Mouse (Mus musculus): ENCODE results near the gene Mpnd. TPM values are rescaled to one million over a fixed set of nuclear protein-coding genes. Genes with fewer than 3 reads are reported as not detected.

Mpnd gene
- polyA plus RNA-seq (2015; fragmentation: Nextera tagmentation; extraction: Ambion mirVana) = 119 and 127 TPM in 2 replicates

GRCm38 (mm10) chr17:56005415-56006061 is at the start of gene Mpnd, which contains the start of gene Stap2:
Gene Mpnd, plus strand, starts transcription at chr17:56005711.
Gene Stap2, minus strand, starts transcription at chr17:56005584.
- Histone ChIP-seq H3K9ac (ENCODE audit: low read depth, low read length) (no peak within 1 kb of the TSS; the same call in 1 of the 2 replicates), H3K27me3 (replicated peaks; ENCODE audit: control insufficient read depth, insufficient read depth, low read length) (peaks cover 1% of the 10 kb centered on the region), H3K9me3 (ENCODE audit: control insufficient read depth, low read length) (no peaks in the 10 kb centered on the region), H3K4me3 (ENCODE audit: low read length) (peak within 1 kb of the TSS; percentile 8; the same call in 1 of the 2 replicates), H3K36me3 (ENCODE audit: control insufficient read depth, insufficient read depth, low read length) (no peaks in the 10 kb centered on the region), H3K27ac (ENCODE audit: low read depth, low read length) (no peak within 1 kb of the TSS), H3K4me1 (ENCODE audit: control insufficient read depth, insufficient read depth, low read depth, low read length) (peaks cover 13% of the 10 kb centered on the region), H3K4me2 (ENCODE audit: low read length) (no peak within 1 kb of the TSS)
- 50% methylated on average over 13 of the region's 13 CpGs for WGBS
- ATAC-seq = no peak

GRCm38 (mm10) chr17:55956129-55956528 is 49.4 kb upstream of the Mpnd start:
- H3K4me2 ChIP-seq (ENCODE audit: low read length) = peak overlapping the region; percentile 81
- ATAC-seq = peak; percentile 55
- H3K27ac ChIP-seq (ENCODE audit: low read depth, low read length) = peak overlapping the region; percentile 69
- no peaks in the 10 kb centered on the region for H3K9me3 ChIP-seq (ENCODE audit: control insufficient read depth, low read length)
- H3K36me3 ChIP-seq (ENCODE audit: control insufficient read depth, insufficient read depth, low read length) = no peaks in the 10 kb centered on the region
- peak overlapping the region; percentile 60 for H3K4me3 ChIP-seq (ENCODE audit: low read length)
- H3K9ac ChIP-seq (ENCODE audit: low read depth, low read length) = peak overlapping the region; percentile 70
- peaks cover 25% of the 10 kb centered on the region for H3K4me1 ChIP-seq (ENCODE audit: control insufficient read depth, insufficient read depth, low read depth, low read length)
- WGBS = 1% methylated on average over 26 of the region's 26 CpGs
- H3K27me3 ChIP-seq (replicated peaks; ENCODE audit: control insufficient read depth, insufficient read depth, low read length) = no peaks in the 10 kb centered on the region; the same call in 1 of the 2 replicates

- peak overlapping the region; percentile 81 for H3K4me2 ChIP-seq (ENCODE audit: low read length)
- H3K36me3 ChIP-seq (ENCODE audit: control insufficient read depth, insufficient read depth, low read length) = no peaks in the 10 kb centered on the region
- 33% methylated on average over 6 of the region's 6 CpGs for WGBS
- H3K27ac ChIP-seq (ENCODE audit: low read depth, low read length) = peak overlapping the region; percentile 69
- ATAC-seq = no peak
- H3K4me3 ChIP-seq (ENCODE audit: low read length) = peak overlapping the region; percentile 60
- H3K27me3 ChIP-seq (replicated peaks; ENCODE audit: control insufficient read depth, insufficient read depth, low read length) = no peaks in the 10 kb centered on the region; the same call in 1 of the 2 replicates
- H3K9me3 ChIP-seq (ENCODE audit: control insufficient read depth, low read length) = no peaks in the 10 kb centered on the region
- peaks cover 25% of the 10 kb centered on the region for H3K4me1 ChIP-seq (ENCODE audit: control insufficient read depth, insufficient read depth, low read depth, low read length)
- peak overlapping the region; percentile 70 for H3K9ac ChIP-seq (ENCODE audit: low read depth, low read length)
These were observed 48.9 kb upstream of the Mpnd start for GRCm38 (mm10) chr17:55956591-55956990.

- Histone ChIP-seq H3K4me2 (ENCODE audit: low read length) (peak overlapping the region; percentile 81), H3K4me1 (ENCODE audit: control insufficient read depth, insufficient read depth, low read depth, low read length) (peaks cover 25% of the 10 kb centered on the region), H3K9ac (ENCODE audit: low read depth, low read length) (0 out of 2 replicates have a peak overlapping the region, but pooled peaks have one; percentile 2), H3K27me3 (replicated peaks; ENCODE audit: control insufficient read depth, insufficient read depth, low read length) (no peaks in the 10 kb centered on the region; the same call in 1 of the 2 replicates), H3K27ac (ENCODE audit: low read depth, low read length) (no peak overlapping the region), H3K9me3 (ENCODE audit: control insufficient read depth, low read length) (no peaks in the 10 kb centered on the region), H3K4me3 (ENCODE audit: low read length) (no peak overlapping the region), H3K36me3 (ENCODE audit: control insufficient read depth, insufficient read depth, low read length) (0 out of 2 replicates have a peak, but pooled peaks cover 2% of the 10 kb centered on the region)
- WGBS = 15% methylated on average over 9 of the region's 9 CpGs
- ATAC-seq = no peak
These were observed 48.3 kb upstream of the Mpnd start for GRCm38 (mm10) chr17:55957168-55957567.

- Histone ChIP-seq H3K9ac (ENCODE audit: low read depth, low read length) (peak overlapping the region; percentile 61), H3K36me3 (ENCODE audit: control insufficient read depth, insufficient read depth, low read length) (peaks cover 6% of the 10 kb centered on the region; the same call in 1 of the 2 replicates), H3K27ac (ENCODE audit: low read depth, low read length) (peak overlapping the region; percentile 62), H3K9me3 (ENCODE audit: control insufficient read depth, low read length) (no peaks in the 10 kb centered on the region), H3K4me2 (ENCODE audit: low read length) (peak overlapping the region; percentile 75), H3K4me1 (ENCODE audit: control insufficient read depth, insufficient read depth, low read depth, low read length) (peaks cover 25% of the 10 kb centered on the region), H3K4me3 (ENCODE audit: low read length) (peak overlapping the region; percentile 58), H3K27me3 (replicated peaks; ENCODE audit: control insufficient read depth, insufficient read depth, low read length) (no peaks in the 10 kb centered on the region; the same call in 1 of the 2 replicates)
- WGBS = 79% methylated on average over 13 of the region's 13 CpGs
- no peak for ATAC-seq
These were observed 47.6 kb upstream of the Mpnd start for GRCm38 (mm10) chr17:55957726-55958583.

GRCm38 (mm10) chr17:55958584-55958886 is 47.0 kb upstream of the Mpnd start:
- peak overlapping the region; percentile 58 for H3K4me3 ChIP-seq (ENCODE audit: low read length)
- no peak for ATAC-seq
- H3K9me3 ChIP-seq (ENCODE audit: control insufficient read depth, low read length) = no peaks in the 10 kb centered on the region
- peaks cover 25% of the 10 kb centered on the region for H3K4me1 ChIP-seq (ENCODE audit: control insufficient read depth, insufficient read depth, low read depth, low read length)
- H3K36me3 ChIP-seq (ENCODE audit: control insufficient read depth, insufficient read depth, low read length) = peaks cover 9% of the 10 kb centered on the region; the same call in 1 of the 2 replicates
- H3K4me2 ChIP-seq (ENCODE audit: low read length) = peak overlapping the region; percentile 75
- H3K27ac ChIP-seq (ENCODE audit: low read depth, low read length) = peak overlapping the region; percentile 62
- H3K9ac ChIP-seq (ENCODE audit: low read depth, low read length) = peak overlapping the region; percentile 61
- WGBS = 14% methylated on average over 2 of the region's 2 CpGs
- no peaks in the 10 kb centered on the region; the same call in 1 of the 2 replicates for H3K27me3 ChIP-seq (replicated peaks; ENCODE audit: control insufficient read depth, insufficient read depth, low read length)

- no peaks in the 10 kb centered on the region; the same call in 1 of the 2 replicates for H3K27me3 ChIP-seq (replicated peaks; ENCODE audit: control insufficient read depth, insufficient read depth, low read length)
- peak; percentile 91 for ATAC-seq
- peak within 1 kb of the TSS; percentile 75 for H3K4me2 ChIP-seq (ENCODE audit: low read length)
- H3K27ac ChIP-seq (ENCODE audit: low read depth, low read length) = peak within 1 kb of the TSS; percentile 94
- peak within 1 kb of the TSS; percentile 72 for H3K9ac ChIP-seq (ENCODE audit: low read depth, low read length)
- H3K36me3 ChIP-seq (ENCODE audit: control insufficient read depth, insufficient read depth, low read length) = peaks cover 9% of the 10 kb centered on the region; the same call in 1 of the 2 replicates
- peak within 1 kb of the TSS; percentile 58 for H3K4me3 ChIP-seq (ENCODE audit: low read length)
- H3K9me3 ChIP-seq (ENCODE audit: control insufficient read depth, low read length) = no peaks in the 10 kb centered on the region
- peaks cover 25% of the 10 kb centered on the region for H3K4me1 ChIP-seq (ENCODE audit: control insufficient read depth, insufficient read depth, low read depth, low read length)
- WGBS = under 1% methylated on average over 45 of the region's 46 CpGs
These were observed 46.4 kb upstream of the Mpnd start, which contains the start of gene Yju2 for GRCm38 (mm10) chr17:55958918-55959728. Gene Yju2, plus strand, starts transcription at chr17:55959099.

- H3K27me3 ChIP-seq (replicated peaks; ENCODE audit: control insufficient read depth, insufficient read depth, low read length) = no peaks in the 10 kb centered on the region
- H3K9me3 ChIP-seq (ENCODE audit: control insufficient read depth, low read length) = no peaks in the 10 kb centered on the region
- H3K4me1 ChIP-seq (ENCODE audit: control insufficient read depth, insufficient read depth, low read depth, low read length) = peaks cover 25% of the 10 kb centered on the region
- no peak for ATAC-seq
- H3K36me3 ChIP-seq (ENCODE audit: control insufficient read depth, insufficient read depth, low read length) = peaks cover 9% of the 10 kb centered on the region; the same call in 1 of the 2 replicates
- peak overlapping the region; percentile 53 for H3K9ac ChIP-seq (ENCODE audit: low read depth, low read length)
- H3K4me2 ChIP-seq (ENCODE audit: low read length) = peak overlapping the region; percentile 58
- peak overlapping the region; percentile 58 for H3K4me3 ChIP-seq (ENCODE audit: low read length)
- peak overlapping the region; percentile 94; the same call in 1 of the 2 replicates for H3K27ac ChIP-seq (ENCODE audit: low read depth, low read length)
- WGBS = 72% methylated on average over 10 of the region's 10 CpGs
These were observed 45.4 kb upstream of the Mpnd start for GRCm38 (mm10) chr17:55959946-55960740.
